Mouse (Mus musculus): ENCODE data around the gene Dhx16.
"Not testable (repeated sequence)": the region's sequence is repeated elsewhere in the genome, so short reads cannot be mapped to it uniquely, and the experiment has no call there.

Dhx16 gene

GRCm38 (mm10) chr17:35879245-35880057 lies at the start of gene Dhx16:
Gene Dhx16, plus strand, starts transcription at chr17:35879819.
- DNase-seq, result peak; percentile 94

GRCm38 (mm10) chr17:35832400-35833238 lies 47.0 kb upstream of the Dhx16 start:
- DNase-seq, result no peak

GRCm38 (mm10) chr17:35833239-35833751 lies 46.3 kb upstream of the Dhx16 start:
- peak; percentile 48 for DNase-seq

GRCm38 (mm10) chr17:35833894-35834293 lies 45.7 kb upstream of the Dhx16 start:
- no peak for DNase-seq

- no peak for DNase-seq
Observed at GRCm38 (mm10) chr17:35834696-35835422, 44.8 kb upstream of the Dhx16 start.

GRCm38 (mm10) chr17:35835424-35836140 lies 44.0 kb upstream of the Dhx16 start:
- peak; percentile 59 for DNase-seq

- peak; percentile 82 for DNase-seq
Observed at GRCm38 (mm10) chr17:35836178-35836965, 43.2 kb upstream of the Dhx16 start.

GRCm38 (mm10) chr17:35836991-35837422 lies 42.6 kb upstream of the Dhx16 start:
- DNase-seq, result peak; percentile 85

GRCm38 (mm10) chr17:35837487-35837886 lies 42.1 kb upstream of the Dhx16 start:
- peak; percentile 71 for DNase-seq

GRCm38 (mm10) chr17:35838122-35838544 lies 41.5 kb upstream of the Dhx16 start, which contains the start of gene Tubb5:
Gene Tubb5, minus strand, starts transcription at chr17:35838306.
- peak; percentile 97 for DNase-seq

- peak; percentile 56 for DNase-seq
Observed at GRCm38 (mm10) chr17:35838570-35838969, 41.0 kb upstream of the Dhx16 start.

GRCm38 (mm10) chr17:35839002-35839401 lies 40.6 kb upstream of the Dhx16 start:
- DNase-seq, result not testable (repeated sequence)

GRCm38 (mm10) chr17:35840561-35840960 lies 39.1 kb upstream of the Dhx16 start:
- DNase-seq, result no peak

GRCm38 (mm10) chr17:35841076-35841950 lies 38.3 kb upstream of the Dhx16 start, which contains the start of gene Mdc1:
Gene Mdc1, plus strand, starts transcription at chr17:35841515.
- DNase-seq, result peak; percentile 100

GRCm38 (mm10) chr17:35842006-35842405 lies 37.6 kb upstream of the Dhx16 start:
- peak; percentile 51 for DNase-seq

- no peak for DNase-seq
Observed at GRCm38 (mm10) chr17:35843514-35843913, 36.1 kb upstream of the Dhx16 start.

- DNase-seq, result no peak
Observed at GRCm38 (mm10) chr17:35848112-35848511, 31.5 kb upstream of the Dhx16 start.

- DNase-seq, result no peak
Observed at GRCm38 (mm10) chr17:35850974-35851373, 28.6 kb upstream of the Dhx16 start.

- DNase-seq, result no peak
Observed at GRCm38 (mm10) chr17:35859371-35859770, 20.2 kb upstream of the Dhx16 start.

GRCm38 (mm10) chr17:35859835-35860234 lies 19.8 kb upstream of the Dhx16 start:
- DNase-seq, result no peak
